Mouse (Mus musculus): Measurements from ENCODE around the gene Phldb2.

Phldb2 gene

DNA sequence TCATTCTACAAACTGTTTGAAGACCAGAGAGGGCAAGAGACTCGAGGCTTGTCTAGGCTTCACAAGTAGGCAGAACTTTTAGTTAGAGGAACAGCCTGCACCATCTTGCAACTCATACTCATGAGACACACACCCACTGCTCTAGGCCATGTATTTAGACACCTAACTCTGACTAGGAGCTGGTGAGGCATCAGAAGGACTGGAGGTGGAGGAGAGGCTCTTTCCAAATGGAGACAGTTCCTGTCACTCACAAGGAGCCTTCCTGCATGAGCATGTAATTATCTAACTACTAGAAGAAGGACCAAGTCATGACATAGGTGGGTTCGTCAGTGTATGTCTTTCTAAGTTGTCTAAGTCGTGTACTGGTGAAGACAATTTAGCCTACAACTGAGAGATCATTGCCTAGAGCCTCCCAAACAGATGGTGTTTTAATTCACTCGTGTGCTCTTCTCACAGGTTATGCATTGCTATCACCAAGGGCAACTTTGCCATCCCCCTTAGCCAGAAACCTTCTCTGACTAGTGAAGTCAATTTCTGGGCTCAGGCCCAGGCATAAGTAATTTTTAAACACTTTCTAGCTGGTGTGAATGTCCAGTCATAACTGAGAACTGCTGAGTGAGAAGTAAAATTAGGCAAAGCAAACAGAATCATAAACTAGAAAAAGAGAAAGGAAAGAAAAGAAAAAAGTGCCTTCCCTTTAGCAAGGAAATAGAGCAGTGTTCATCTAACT is 62.8 kb downstream of the Phldb2 start:
- no peak for DNase-seq

DNA sequence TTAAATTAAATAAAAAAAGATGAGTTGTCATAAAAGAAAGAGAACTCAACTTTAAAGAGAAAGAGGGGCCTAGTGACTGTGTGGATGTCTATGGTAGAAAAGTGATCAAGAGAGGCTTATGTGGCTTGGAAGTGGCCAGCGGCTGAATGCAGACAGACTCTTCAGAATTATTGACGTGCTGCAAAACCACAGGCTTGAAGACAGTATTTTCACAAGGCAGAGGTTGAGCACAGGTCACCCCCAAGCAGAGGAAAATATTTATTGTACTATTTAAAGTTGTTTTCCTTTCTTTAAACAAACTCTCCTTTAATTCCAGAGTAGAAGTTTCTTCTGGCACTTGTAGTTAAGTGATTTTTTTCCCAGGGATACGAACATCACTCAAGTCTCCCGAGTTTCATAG is 63.8 kb downstream of the Phldb2 start:
- no peak for DNase-seq

DNA sequence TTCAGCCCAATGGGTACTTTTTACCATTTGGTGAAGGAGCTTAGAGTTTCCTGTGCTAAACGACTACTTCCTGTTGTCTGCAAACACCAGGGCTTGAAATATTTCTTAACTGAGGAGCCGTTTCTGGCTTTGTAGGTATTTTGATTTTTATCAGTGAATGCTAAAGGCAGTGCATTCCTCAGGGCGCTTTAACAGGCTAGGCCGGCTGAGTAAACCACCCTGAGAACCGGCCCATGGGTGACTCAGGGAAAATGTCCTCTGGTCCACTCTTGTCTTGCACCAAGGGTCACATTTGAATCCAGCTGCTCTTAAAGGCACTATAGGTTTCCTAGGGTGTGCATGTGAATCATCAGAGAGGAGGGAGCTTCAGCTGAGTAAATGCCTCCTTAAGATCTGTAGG is 66.8 kb downstream of the Phldb2 start:
- no peak for DNase-seq

DNA sequence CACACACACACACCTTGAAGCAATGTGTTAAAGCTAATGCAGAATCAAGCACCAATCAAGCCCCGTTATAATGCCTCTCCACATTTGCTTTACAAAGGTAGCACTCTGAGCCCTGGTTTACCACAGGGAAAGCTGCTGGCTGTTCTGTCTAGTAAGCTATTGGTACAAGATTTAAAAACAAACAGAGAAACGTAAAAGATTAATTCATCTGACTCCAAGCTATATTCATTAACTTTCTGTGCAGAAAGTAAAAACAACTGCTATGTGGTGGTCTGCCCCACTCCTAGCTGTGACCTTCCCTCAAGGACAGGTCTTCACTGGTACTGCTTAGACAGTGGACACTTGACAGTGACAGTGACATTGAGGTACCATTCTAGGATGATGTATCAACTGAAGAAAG is 69.2 kb downstream of the Phldb2 start:
- no peak for DNase-seq

DNA sequence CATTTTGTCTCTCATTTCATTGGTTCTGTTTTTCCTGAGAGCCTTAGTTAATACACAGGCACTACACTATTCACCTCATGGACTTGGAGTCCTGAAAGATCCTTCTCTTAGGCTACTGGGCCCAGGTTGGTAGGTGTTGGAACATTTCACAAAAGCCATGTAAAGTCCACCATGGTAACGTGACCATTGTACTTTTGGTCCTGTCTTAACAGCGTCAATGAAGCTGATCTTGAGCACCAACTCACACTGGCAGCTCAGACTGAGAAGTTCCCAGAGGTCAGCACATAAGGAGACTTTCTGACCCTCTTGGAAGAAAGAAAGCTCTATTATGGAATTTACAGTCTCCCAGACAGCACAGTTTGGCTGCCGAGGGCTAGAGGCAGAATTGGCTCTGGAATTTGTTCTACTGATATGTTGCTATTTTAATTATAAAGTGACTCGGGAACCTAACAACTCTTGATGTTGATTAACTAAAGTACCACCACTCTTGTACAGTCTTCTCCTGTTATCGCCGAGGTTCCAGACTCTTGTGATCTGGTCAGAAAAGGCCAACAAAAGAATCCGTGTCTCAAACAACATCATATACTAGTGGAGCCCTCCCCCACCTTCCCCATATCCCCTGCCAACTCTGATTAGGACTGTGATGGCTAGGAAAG is 72.1 kb downstream of the Phldb2 start:
- DNase-seq: no peak

DNA sequence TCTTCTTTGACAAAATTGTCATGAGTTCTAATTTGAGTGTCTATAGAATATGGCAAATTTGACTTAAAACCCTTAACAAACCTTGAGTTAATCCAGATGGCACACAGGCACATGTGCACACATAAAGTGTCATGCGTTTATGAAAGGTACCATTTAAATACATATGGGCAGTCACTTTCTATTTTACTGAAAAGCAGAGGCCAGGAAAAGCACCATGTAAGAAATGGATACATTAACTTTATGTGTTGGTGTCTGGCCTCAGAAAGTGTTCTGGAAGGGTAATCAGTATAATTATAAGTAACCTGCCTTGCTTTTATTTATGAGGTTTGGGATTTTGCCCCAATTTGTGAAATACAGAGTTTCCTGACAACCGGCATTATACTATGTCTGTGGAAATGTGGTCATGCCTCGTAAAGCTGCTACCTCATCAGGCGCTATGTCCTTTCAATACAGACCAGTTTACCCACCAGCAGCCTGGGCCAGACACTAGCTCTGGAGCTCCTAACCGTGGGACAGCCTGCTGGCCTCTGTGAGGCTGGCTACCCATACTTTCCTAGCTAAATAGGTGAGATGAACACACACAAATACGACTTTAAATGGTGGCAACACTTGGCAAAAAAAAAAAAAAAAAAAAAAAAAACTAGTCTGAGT is 73.2 kb downstream of the Phldb2 start:
- DNase-seq: no peak

DNA sequence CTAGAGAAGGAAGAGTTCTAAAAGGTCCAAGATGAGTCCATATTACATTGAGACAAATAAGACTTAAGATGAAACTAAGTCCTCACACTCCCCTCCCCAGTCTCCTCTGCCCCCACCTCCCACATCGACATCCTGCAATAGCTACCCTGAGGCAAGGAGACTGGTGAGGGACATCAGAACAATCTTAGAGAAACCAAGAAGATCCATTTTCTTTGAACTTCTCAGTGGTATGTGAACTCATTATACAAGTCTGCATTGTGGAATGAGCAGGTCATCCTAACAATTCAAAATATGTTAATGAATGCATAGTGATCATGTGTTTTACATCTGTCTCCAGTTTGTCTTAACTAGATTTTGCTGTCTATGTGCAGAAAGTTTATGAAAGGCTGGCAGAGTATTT is 75.7 kb downstream of the Phldb2 start:
- no peak for DNase-seq

DNA sequence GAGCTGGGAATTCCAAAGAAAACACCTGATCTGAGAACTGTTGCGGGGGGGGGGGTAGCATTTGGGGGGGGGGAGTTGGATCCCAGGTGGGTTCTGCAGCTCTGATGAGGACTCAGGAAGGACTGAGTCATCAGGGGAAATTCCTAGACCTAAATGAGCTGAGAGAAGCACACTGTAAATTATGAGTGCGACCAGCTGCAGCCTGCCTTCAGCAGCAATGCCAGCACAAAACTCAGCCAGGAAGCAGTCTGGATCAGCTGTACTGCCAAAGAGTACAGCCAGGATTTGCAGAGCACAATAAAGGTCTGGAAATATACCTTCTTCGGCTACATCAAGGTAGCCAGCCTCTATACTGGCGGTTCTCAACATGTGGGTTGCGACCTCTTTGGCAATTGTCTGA is 76.2 kb downstream of the Phldb2 start:
- DNase-seq: no peak

DNA sequence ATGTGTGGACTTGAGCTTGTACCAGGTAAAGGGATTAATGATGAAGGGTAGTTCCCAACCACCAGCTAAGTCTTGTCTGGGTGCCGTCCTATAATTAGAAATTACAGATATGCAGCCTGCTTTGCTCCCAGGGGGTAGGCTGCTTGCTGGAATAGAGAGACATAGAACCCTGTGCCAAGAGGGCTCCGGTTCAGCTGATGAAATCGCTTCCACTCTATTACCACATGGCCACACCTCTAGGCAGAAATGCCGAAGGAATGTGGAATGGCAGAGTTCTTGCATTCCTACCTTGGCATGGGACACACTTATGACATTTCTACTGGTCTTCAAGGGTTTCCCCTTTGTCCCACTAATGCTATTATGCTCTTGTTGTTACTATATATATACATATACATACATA is 80.0 kb downstream of the Phldb2 start:
- DNase-seq: peak; percentile 59 to 63

DNA sequence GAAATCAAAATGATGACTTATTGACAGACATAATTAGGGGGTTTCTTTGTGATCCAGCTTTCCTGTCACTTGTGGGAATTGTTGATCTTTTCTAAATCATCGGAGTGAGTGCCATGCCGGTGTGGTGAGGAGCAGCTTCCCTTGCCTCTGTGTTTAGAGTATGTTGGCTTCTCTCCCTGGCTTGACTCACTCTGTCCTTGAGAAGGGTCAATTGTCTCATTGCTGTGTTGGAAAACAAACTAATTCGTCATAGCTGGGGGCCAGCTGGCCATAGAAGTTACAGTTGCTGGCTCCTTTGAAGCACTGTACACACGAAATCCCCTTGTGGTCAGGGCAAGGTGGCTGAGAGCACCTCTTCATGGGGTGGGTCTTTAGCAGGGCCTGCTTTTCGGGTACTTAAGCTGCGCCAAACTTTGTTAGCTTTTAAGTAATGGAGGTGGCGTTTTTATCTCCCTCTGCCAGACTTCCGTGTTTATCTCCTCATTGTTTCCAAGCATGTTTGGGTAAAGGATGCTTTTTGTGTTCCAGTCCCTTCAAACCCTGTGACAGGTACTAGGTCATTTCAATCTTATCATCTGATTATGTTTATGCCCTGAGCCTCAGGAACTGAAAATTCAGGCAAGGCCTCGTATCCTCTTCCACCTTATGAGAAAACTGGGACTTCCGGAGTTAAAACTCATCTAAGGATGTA is 82.0 kb downstream of the Phldb2 start:
- DNase-seq: peak; percentile 17 to 31

DNA sequence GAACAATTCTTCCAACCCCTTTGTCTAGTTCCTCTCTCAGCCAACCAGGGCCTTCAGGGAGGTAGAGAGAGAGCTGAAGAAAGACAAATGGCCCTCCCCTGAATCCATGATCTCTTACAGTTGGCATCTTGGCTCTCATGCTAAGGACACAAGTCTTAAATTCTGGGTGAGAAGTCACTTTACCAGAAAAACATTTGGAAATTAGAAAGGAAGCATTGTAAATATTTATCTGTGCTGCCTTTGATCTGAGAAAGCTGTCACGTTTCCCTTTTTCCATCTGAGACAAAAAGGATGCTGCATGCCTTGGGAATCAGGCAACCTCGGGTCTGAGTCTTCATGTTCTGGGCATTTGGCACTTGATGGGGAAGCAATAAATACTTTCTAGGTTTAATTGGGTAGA is 82.7 kb downstream of the Phldb2 start:
- DNase-seq: no peak

DNA sequence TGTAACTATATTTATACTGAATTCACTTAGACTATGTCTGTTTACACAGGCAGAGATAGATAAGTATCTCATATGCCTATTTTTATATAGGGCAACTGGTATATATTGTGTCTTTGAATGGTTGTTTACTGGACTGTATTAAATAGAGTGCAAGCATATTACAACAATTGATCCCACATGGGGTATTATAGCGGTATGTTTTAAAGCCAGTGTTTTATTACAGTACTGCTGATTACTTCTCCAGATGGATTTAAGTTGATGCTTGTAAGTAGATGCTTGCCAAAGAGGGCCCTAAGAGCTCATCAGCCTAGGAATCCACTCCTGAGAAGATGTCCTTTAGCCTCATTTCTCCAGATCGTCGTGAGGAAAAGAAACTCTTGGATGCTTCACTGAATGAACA is 84.4 kb downstream of the Phldb2 start:
- DNase-seq: no peak

DNA sequence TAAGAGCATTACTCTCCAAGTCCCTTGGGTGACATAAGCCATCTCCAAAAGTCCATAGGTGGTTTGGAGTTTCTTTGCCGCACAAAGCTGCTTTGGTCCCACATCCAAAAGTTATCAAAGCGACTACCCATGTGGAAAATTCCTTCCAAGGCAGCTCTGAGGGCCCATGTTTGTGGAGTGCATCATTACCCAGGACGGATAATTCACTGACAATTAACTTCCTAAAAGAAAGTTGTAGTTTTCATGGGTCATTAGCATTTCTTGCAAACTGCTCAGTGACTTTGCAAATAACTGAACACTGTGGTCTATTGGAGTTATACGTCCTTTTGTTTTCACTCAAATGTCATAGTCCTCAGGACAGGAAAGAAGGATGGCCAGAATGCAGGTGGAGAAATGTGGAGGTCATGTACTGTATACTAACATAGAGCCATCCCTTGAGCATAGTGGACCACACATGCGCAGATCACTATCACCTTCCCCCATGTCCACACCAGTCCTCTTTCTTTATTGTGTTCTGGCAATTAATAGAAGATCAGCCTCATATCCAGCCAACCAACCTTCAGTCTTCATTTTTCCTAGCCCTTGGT is 96.0 kb downstream of the Phldb2 start:
- DNase-seq: no peak

DNA sequence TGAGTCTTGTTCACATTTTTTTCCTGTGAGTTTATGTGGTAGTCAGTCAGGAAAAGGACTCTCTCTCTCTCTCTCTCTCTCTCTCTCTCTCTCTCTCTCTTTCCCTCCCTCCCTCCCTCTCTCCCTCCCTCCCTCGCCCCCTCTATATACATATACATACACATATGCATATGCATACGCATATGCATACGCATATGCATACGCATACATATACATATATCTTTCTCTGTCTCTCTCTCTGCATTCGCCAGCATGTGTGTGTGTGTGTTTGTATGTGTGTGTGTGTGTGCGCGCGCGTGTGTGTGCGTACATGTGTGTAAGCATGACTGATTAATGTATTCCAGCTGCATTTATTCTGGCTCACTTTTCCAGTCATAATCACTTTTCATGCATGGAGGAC is 98.9 kb downstream of the Phldb2 start:
- DNase-seq: no peak

DNA sequence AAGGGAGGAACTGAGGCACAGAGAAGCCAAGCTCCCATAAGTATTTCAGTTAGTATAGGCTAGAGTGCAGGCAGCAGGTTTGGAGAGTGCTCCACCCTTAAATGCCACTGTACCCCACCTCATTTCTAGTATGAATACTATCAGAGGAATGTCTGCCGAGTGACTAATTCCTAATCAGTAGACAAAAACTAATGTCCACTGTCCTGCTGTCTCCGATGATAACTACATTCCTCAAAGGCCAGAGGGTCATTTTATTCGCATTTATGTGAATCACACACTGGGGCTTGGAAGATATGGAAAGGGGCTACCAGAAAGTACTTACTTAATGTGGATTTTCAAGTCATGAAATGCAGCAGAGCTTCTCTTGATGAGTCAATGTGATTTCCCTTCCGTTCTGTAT is 104.4 kb downstream of the Phldb2 start:
- DNase-seq: no peak

DNA sequence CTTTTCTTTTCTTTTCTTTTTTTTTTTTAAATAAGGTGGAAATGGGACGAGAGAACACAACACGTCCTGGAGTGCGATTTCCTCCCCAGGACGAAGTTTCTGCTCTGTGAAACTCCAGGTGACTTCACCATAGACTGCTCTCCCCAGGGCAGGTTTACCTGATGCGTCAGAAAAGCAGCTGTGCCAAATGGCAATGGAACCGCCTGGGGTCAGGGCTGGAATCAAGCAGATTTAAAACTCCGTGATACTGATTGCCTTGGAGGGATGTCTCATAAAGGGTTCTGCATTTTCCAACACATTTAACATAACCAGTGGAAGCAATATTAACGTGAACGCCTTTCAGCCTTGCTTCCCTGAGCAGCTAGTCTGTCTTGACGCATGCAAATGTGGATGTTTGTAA is 108.5 kb downstream of the Phldb2 start:
- DNase-seq: peak in 1 of 2 experiments; percentile 10

DNA sequence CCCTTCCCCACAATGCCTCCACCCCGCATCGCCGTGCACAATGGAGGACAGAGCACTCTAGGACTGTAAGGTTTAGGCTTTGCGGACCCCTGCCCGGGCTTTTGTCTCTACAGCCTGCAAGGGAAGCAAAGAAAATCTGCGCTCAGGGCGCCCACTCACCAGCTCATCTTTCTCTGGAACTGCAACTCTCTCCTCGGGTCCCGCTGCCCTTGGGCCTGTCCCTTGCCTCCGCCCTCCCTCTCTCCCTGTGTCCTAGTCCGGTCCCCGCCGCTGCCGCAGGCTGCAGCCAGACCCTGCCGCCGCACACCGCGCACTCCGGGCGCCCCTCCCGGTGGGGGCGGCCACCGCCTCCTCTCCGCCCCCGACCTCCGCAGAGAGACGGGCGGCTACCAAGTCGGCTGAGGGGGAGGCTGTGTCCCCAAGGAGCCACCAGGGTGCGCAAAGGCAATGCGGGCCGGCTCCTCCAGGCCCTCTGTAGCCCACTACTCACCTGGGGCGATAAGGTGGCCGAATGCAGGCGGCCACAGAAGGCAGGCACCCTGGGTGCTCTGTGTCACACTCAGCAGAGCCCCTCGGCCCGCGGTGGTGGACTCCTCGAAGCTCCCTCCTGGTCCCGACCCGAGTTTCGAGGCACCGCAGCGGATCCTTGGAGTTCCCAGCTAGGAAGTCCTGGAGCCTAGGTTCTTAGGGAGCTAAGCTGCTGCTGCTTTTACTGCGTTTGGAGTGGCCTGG is 109.2 kb downstream of the Phldb2 start:
- DNase-seq: peak; percentile 65 to 67

DNA sequence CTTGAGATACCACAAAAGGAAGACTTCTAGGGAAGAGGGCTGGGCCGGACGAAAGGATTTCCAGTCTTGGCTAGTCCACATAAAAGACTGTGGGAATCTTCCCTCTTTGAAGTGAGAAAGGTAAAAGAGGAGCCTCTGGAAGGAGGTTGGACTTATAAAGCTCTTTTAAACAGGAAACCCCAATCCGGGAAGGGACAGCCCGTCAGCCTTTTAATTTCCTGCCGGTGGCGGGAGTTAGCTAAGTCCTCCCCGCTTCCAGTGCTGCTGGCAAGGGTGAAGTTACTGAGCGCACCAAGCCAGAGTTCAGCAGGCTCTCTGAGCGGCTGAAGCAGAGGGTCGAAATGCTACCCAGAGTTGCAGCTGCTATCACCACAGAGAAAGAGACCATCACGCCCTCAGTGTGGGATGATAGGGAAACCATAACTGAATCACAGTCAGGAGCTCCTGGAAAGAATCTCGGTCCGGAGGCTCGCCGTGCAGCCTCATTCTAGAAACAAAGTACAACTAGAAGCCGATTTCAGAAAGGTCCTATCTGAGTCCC is 110.0 kb downstream of the Phldb2 start:
- DNase-seq: peak in 1 of 2 experiments; percentile 13

DNA sequence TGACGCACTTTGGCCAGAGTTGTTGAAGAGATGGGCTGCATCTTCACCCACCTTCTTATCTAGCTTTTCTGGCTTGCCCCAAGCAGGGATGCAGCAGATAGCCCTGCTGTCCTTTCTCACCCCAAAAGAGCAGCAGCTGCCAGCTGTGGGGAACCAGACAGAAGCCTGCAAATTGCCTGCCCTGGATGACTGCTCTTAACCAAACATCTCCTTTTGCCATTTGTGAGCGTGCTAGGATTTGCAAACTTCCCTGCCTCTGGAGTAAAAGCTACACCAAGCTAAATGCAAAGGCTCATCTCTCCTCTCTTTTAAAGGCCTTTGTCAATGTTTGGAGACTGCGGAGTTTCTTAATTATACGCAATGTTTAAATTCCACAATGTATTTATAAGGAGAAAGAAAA is 111.0 kb downstream of the Phldb2 start:
- DNase-seq: no peak

DNA sequence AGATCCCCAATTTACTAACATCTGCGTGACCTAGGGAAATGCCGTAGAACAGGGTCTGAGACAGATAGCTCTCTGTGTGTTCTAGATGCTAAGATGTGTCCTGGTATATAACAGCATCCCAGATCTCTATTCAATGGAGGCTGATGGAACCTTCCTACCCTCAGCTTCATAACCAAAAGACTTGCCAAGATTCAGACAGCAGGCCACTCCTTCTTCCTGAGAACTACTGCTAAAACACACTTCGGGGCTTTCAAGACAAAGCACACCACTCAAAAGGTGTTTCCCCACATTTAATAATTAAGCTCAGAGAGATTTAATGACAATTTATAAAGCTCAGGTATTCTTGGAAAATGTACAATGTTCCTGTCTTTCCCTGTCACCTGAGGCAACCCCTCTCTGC is 111.6 kb downstream of the Phldb2 start:
- DNase-seq: no peak

DNA sequence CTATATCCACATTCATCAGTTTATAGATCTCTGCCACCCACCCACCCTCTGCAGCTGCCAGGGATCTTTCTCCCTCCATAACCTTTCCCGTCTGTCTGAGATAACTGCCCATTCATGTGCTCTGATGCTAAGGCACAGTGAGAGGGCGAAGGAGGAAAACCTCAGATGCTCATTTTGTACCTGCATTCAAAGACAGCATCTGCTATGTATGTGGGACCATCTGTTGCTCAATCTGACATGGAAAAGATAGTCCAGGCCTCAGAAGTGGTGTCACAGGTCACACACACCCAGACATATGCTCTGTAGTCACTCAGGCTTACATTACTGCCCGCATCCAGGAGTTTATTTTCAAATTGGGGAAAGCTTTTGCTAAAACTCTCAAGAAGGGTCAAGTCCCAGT is 112.4 kb downstream of the Phldb2 start:
- DNase-seq: no peak

All from cerebellum, postnatal 14 days (tissue).